Mouse (Mus musculus) embryonic fibroblast, embryonic 13.5 days (primary cell): ENCODE measurements around the gene Arl15.

Experiments
- CTCF ChIP-seq: IDR thresholded peaks from 2 replicates; pipeline ENCODE4 v1.5.1; 2011; ENCODE audit warnings: mild to moderate bottlenecking, control low read depth, low read length, moderate library complexity, borderline replicate concordance; ENCODE audit not compliant: insufficient read depth
- POLR2A ChIP-seq: IDR thresholded peaks from 2 replicates; pipeline ENCODE4 v1.6.1; 2011; ENCODE audit warnings: low read depth, mild to moderate bottlenecking, control low read depth, low read length, moderate library complexity

GRCm38 (mm10) chr13:113835921-113836320, 41.6 kb downstream of the Arl15 start:
- TF ChIP-seq POLR2A (no peak), CTCF (no peak)
